Mouse (Mus musculus): ENCODE data around the gene Col4a3bp.

Gene Col4a3bp

GRCm38 (mm10) chr13:96542901-96543891 is 778 bp downstream of the Col4a3bp start:
- peak; percentile 52 for DNase-seq

DNA sequence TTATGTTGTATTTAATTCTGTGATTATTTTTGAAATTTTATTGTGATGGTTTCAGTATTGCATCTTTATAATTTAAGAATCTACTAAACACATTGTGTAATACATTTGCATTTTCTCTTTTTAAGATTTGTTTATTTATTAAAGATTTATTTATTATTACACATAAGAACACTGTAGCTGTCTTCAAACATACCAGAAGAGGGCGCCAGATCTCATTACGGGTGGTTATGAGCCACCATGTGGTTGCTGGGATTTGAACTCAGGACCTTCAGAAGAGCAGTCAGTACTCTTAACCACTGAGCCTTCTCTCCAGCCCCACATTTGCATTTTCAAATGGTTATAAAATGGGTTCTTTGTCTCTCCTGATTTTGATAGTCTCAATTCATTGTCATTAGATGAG is 2.1 kb downstream of the Col4a3bp start:
- peak; percentile 14 for DNase-seq

DNA sequence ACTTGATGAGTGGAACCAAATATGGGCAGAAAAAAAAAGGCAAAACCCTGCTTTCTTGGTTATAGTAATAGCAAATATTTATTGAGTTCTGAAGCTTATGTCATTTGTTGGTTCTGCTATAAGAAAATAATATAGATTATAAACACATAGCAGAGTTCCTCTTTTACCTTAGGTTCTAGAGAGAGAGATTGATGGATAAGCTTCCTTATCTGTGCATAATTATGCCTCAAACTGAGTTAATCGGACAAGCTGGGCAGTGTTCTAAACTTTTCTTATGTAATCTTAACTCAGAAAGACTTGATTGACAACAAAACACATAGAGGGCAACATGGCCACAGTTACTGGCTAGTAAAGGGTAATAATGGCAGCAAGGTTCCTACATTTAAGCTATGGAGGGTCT is 4.8 kb downstream of the Col4a3bp start:
- DNase-seq, result no peak

GRCm38 (mm10) chr13:96547941-96548340 is 5.5 kb downstream of the Col4a3bp start:
- no peak for DNase-seq

GRCm38 (mm10) chr13:96555099-96555498 is 12.7 kb downstream of the Col4a3bp start:
- DNase-seq, result no peak

GRCm38 (mm10) chr13:96567977-96568376 is 25.6 kb downstream of the Col4a3bp start:
- no peak for DNase-seq

GRCm38 (mm10) chr13:96570313-96571015 is 28.0 kb downstream of the Col4a3bp start:
- no peak for DNase-seq

- DNase-seq, result no peak
Measured at GRCm38 (mm10) chr13:96571016-96571361, 28.6 kb downstream of the Col4a3bp start.

DNA sequence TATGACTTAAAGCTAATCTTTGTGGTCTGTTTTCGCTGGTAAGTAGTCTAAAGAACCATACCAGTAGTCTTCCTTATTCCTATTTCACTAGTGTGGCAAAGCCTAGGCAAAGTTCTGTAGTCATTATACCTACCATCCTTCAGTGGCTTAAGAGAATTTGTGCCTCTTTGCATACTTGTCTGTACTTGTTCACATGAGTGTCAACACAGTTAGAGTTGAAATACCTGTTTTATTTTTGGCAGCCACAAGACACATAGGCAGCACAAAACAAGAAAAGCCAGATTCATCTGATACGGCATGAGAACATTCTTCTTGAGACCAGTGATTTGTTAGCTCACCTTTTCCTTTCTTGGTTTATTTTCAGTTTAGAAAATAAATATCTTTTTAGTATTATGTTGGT is 31.8 kb downstream of the Col4a3bp start:
- no peak for DNase-seq

GRCm38 (mm10) chr13:96579104-96579503 is 36.7 kb downstream of the Col4a3bp start:
- DNase-seq, result no peak

- no peak for DNase-seq
Measured at GRCm38 (mm10) chr13:96579979-96580378, 37.6 kb downstream of the Col4a3bp start.

DNA sequence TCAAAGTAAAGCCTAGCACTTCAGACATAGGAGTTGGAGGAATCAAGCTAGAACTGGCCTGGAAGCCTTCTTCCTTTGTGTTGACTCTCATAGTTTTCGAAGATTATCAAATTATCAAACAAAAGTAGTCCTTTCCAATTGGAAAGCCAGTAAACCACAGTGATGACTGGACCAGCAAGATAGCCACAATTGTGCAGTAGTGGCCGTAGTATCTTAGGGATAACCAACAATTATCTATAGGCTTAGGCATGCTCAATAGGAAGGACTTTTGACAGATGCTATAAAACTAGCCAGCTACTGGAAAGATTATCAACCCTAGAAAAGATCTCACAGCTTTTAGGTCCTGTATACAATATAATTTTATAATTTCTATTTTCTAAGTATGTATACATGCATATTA is 41.8 kb downstream of the Col4a3bp start:
- DNase-seq, result no peak

DNA sequence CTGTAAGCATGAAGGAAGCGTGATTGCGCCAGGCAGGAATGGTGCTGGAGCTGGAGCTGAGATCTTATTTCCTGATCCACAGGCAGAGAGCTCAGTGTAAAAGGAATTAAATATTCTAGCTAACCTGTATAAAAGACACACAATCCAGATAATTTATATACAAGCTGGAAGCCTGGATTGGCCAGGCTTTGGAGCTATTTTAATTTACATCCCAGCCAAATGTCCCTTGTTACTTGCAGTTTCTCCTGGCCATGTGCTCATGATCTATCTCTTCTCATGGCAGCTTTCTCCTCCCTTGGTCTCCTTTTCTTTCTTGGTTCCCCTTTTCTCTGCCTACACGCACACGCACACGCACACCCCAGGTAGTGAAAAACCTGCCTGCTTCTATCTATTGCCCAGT is 44.1 kb downstream of the Col4a3bp start:
- DNase-seq, result no peak

DNA sequence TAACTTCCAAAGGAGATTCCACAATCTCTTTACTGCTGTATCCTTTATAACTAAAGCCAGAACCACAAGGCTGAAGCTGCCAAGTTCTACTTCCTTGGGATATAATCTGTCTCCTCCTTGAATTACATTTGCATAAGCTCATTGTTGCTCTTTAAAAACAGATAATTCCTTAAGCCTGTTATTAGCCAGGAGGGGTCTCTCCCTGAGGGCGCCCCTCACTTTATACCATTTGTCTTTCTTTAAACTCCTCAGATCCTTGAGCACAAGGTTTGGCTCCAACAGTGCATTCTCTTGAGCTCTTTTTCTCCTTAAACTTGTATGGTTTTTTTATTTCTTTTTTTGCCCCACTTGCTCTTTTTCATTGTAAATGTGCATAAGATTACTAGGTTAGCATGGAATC is 46.2 kb downstream of the Col4a3bp start:
- DNase-seq, result no peak

DNA sequence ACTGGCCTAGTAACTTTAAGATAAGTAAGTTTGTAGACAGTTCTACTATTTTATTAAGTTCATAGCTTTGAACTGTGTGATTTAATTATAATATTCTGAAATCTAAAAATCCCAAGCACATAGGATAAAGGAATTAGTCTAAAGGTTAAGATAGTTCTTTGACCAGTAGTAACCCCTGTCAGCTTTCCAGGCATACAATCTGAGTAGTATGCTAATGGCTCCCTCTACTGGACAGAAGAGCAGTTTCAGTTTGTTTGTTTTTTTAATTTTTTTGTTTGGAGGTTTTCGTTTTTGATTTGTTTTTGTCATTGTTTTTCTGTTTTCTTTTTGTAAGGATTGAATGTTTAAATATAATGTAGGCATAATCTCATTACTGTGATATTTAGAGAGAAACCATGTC is 51.2 kb downstream of the Col4a3bp start:
- DNase-seq, result peak; percentile 28

- no peak for DNase-seq
Measured at GRCm38 (mm10) chr13:96594070-96594469, 51.7 kb downstream of the Col4a3bp start.

- DNase-seq, result no peak
Measured at GRCm38 (mm10) chr13:96599182-96599581, 56.8 kb downstream of the Col4a3bp start.

- no peak for DNase-seq
Measured at GRCm38 (mm10) chr13:96604242-96604641, 61.8 kb downstream of the Col4a3bp start.

- no peak for DNase-seq
Measured at GRCm38 (mm10) chr13:96614615-96615014, 72.2 kb downstream of the Col4a3bp start.

DNA sequence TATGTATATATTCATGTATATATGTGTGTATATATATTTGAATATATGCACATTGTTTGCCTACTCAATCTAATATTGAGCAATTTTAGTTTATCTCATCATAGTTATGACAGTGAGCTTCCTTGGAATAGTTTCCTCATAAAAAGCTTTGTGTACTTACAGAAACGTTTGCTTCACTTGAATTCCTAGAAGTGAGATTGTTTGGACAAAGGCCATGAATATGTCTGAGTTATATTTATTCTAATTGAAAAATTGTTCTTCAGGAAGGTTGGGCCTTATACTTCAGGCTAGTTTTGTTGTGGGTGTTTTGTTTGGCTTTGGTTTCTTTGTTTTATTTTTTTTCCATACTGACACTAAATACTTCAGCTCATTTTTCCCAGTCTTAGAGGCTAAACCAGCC is 78.5 kb downstream of the Col4a3bp start:
- DNase-seq, result no peak

DNA sequence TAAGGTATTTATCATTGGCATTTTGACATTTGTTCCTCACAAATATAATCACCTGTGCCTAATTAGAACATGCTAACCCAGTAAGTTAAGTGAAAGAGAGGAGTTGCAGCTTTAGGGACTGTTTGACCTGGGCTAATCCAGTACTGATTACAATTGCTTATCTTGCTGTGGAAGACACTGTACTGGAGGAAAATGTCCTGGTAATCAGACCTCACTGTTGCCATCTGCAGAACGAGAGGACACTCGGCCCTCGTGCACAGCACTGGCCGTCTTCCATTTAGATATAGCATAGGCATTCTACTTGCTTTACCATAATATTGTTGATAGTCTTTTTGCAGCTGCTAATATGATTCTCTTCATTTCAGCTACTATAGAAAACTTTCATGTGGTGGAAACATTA is 88.0 kb downstream of the Col4a3bp start:
- DNase-seq, result no peak

DNA sequence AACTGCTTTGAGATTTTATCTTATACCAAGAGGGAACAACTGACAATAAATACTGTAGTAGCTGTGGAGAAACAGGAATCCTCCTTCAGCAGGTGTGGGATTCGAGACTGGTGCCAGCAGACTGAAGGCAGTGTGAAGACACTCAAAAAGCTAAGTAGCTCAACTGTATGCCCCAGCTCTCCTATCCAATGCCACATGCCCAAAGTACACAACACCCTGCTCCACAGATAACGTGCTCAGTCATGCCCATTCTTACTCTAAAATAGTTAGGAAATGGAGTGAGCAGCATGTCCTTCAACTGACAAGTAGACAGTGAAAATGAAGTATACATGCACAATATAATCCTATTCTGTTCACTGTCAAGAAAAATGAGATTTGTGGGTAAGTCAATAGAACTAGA is 101.8 kb downstream of the Col4a3bp start:
- DNase-seq, result no peak

DNA sequence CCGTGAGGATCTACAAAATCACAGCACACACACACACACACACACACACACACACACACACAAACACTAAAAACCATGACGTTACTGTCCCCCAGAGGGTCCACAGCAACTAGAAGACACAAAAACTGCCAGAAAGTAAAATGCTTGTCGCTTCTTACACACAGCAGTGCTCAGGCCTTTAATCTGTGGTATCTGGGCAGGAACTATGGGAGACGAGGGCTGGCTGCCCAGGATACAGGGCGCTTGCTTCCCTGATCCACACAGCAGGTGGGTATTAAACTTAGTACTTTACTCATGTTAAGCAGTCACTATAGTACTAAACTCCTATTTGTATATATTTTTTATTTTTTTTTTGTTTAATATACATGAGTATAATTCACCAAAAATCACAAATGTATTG is 103.4 kb downstream of the Col4a3bp start:
- DNase-seq, result no peak

GRCm38 (mm10) chr13:96653041-96653440 is 110.6 kb downstream of the Col4a3bp start:
- DNase-seq, result no peak
